Mouse (Mus musculus): ENCODE results near the gene Cxcl17. TPM values are rescaled to one million over a fixed set of nuclear protein-coding genes. Genes with fewer than 3 reads are reported as not detected.

Cxcl17 gene
- polyA plus RNA-seq, 1 experiment from 2014 or later, result 0.58 TPM

GRCm38 (mm10) chr7:25417597-25417996 is 4.9 kb upstream of the Cxcl17 start:
- no peak for ATAC-seq (ENCODE audit: insufficient number of reproducible peaks, insufficient read depth, low FRiP score, low read depth)

DNA sequence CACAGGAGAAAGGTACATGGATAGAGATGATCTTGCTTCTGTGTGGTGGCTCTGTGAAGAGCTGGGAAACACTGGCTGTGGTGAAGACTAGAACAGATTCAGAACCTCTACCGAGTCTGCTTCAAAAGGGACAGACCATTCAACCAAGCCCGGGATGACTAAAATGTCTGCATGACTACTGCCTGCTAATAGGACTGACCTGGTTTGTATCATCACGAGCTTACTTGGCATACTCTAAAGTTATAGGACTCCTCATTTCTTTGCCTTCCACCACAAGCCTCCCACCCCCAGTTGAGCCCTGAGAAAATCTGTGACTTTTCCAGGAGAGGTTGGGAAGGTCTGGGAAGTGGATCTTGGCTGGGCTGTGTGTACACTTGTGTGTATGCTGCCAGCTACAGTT is 825 bp downstream of the Cxcl17 start:
- Histone ChIP-seq H3K4me2 (replicated peaks; ENCODE audit: low read depth, low read length) (no peak overlapping the region), H3K27ac (ENCODE audit: low read length) (no peak overlapping the region), H3K4me1 (ENCODE audit: control insufficient read depth, insufficient read depth, low read length) (no peaks in the 10 kb centered on the region), H3K4me3 (ENCODE audit: low read depth, low read length) (no peak overlapping the region), H3K36me3 (ENCODE audit: control insufficient read depth, insufficient read depth, low read length) (no peaks in the 10 kb centered on the region), H3K9me3 (ENCODE audit: control insufficient read depth, low read depth, low read length) (no peaks in the 10 kb centered on the region), H3K27me3 (ENCODE audit: control insufficient read depth, insufficient read depth, low read length) (no peaks in the 10 kb centered on the region), H3K9ac (replicated peaks; ENCODE audit: low read depth, low read length) (no peak overlapping the region)
- 81% methylated on average over 3 of the region's 3 CpGs for WGBS
- ATAC-seq (ENCODE audit: insufficient number of reproducible peaks, insufficient read depth, low FRiP score, low read depth), result no peak

More at GRCm38 (mm10) chr7:25417597-25417996, 4.9 kb upstream of the Cxcl17 start:
- WGBS, result 84% methylated on average over 1 of the region's 1 CpGs
- Histone ChIP-seq H3K4me3 (ENCODE audit: low read depth, low read length) (no peak overlapping the region), H3K27me3 (ENCODE audit: control insufficient read depth, insufficient read depth, low read length) (no peaks in the 10 kb centered on the region; the same call in 1 of the 2 replicates), H3K27ac (ENCODE audit: low read length) (no peak overlapping the region), H3K9me3 (ENCODE audit: control insufficient read depth, low read depth, low read length) (no peaks in the 10 kb centered on the region), H3K9ac (replicated peaks; ENCODE audit: low read depth, low read length) (no peak overlapping the region), H3K4me2 (replicated peaks; ENCODE audit: low read depth, low read length) (no peak overlapping the region), H3K4me1 (ENCODE audit: control insufficient read depth, insufficient read depth, low read length) (no peaks in the 10 kb centered on the region), H3K36me3 (ENCODE audit: control insufficient read depth, insufficient read depth, low read length) (no peaks in the 10 kb centered on the region)

GRCm38 (mm10) chr7:25410969-25411615 is 1.6 kb downstream of the Cxcl17 start:
- 0 out of 2 replicates have a peak, but pooled peaks have one; percentile 46 for ATAC-seq (ENCODE audit: insufficient number of reproducible peaks, insufficient read depth, low FRiP score, low read depth)
- H3K27me3 ChIP-seq (ENCODE audit: control insufficient read depth, insufficient read depth, low read length), result no peaks in the 10 kb centered on the region

GRCm38 (mm10) chr7:25409114-25409760 is 3.4 kb downstream of the Cxcl17 start:
- H3K36me3 ChIP-seq (ENCODE audit: control insufficient read depth, insufficient read depth, low read length), result no peaks in the 10 kb centered on the region
- no peaks in the 10 kb centered on the region for H3K9me3 ChIP-seq (ENCODE audit: control insufficient read depth, low read depth, low read length)
- WGBS, result 47% methylated on average over 4 of the region's 4 CpGs
- no peaks in the 10 kb centered on the region for H3K4me1 ChIP-seq (ENCODE audit: control insufficient read depth, insufficient read depth, low read length)
- H3K27ac ChIP-seq (ENCODE audit: low read length), result no peak overlapping the region
- H3K27me3 ChIP-seq (ENCODE audit: control insufficient read depth, insufficient read depth, low read length), result no peaks in the 10 kb centered on the region
- no peak overlapping the region for H3K9ac ChIP-seq (replicated peaks; ENCODE audit: low read depth, low read length)
- no peak overlapping the region for H3K4me2 ChIP-seq (replicated peaks; ENCODE audit: low read depth, low read length)
- ATAC-seq (ENCODE audit: insufficient number of reproducible peaks, insufficient read depth, low FRiP score, low read depth), result no peak
- H3K4me3 ChIP-seq (ENCODE audit: low read depth, low read length), result no peak overlapping the region

More at GRCm38 (mm10) chr7:25410969-25411615, 1.6 kb downstream of the Cxcl17 start:
- Histone ChIP-seq H3K4me3 (ENCODE audit: low read depth, low read length) (no peak overlapping the region), H3K36me3 (ENCODE audit: control insufficient read depth, insufficient read depth, low read length) (no peaks in the 10 kb centered on the region), H3K27ac (ENCODE audit: low read length) (no peak overlapping the region), H3K9me3 (ENCODE audit: control insufficient read depth, low read depth, low read length) (no peaks in the 10 kb centered on the region), H3K4me1 (ENCODE audit: control insufficient read depth, insufficient read depth, low read length) (no peaks in the 10 kb centered on the region), H3K9ac (replicated peaks; ENCODE audit: low read depth, low read length) (no peak overlapping the region), H3K4me2 (replicated peaks; ENCODE audit: low read depth, low read length) (no peak overlapping the region)
- WGBS, result 69% methylated on average over 1 of the region's 1 CpGs

GRCm38 (mm10) chr7:25406468-25406867 is 6.2 kb downstream of the Cxcl17 start:
- no peak overlapping the region for H3K27ac ChIP-seq (ENCODE audit: low read length)
- no peaks in the 10 kb centered on the region for H3K27me3 ChIP-seq (ENCODE audit: control insufficient read depth, insufficient read depth, low read length)
- H3K4me2 ChIP-seq (replicated peaks; ENCODE audit: low read depth, low read length), result no peak overlapping the region
- ATAC-seq (ENCODE audit: insufficient number of reproducible peaks, insufficient read depth, low FRiP score, low read depth), result no peak
- H3K4me1 ChIP-seq (ENCODE audit: control insufficient read depth, insufficient read depth, low read length), result no peaks in the 10 kb centered on the region
- 68% methylated on average over 7 of the region's 7 CpGs for WGBS
- no peaks in the 10 kb centered on the region for H3K36me3 ChIP-seq (ENCODE audit: control insufficient read depth, insufficient read depth, low read length)
- no peak overlapping the region for H3K9ac ChIP-seq (replicated peaks; ENCODE audit: low read depth, low read length)
- H3K9me3 ChIP-seq (ENCODE audit: control insufficient read depth, low read depth, low read length), result no peaks in the 10 kb centered on the region
- no peak overlapping the region for H3K4me3 ChIP-seq (ENCODE audit: low read depth, low read length)

DNA sequence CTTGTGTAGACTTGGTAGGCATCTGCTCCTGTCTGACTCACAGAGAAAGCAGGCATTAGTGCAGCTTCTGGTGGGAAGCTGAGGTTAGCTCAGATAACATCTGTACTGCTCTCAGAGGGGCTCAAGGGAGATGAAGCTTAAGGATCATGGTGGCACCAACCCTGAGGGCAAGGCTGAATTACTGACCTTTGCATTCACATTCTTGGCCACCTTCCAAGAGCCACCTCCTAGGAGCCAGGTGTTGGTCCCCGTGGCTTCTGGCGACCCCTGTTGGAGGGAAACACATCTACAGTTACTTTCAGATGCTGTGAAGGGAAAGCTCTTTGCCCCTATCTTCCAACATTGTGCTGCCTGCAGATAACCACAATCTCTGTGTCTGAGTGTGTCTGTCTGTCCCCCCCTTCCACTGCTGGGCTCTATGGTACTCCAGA is 10.0 kb downstream of the Cxcl17 start:
- peak; percentile 18; the same call in 1 of the 2 replicates for ATAC-seq (ENCODE audit: insufficient number of reproducible peaks, insufficient read depth, low FRiP score, low read depth)
- 3% methylated on average over 2 of the region's 2 CpGs for WGBS
- H3K9me3 ChIP-seq (ENCODE audit: control insufficient read depth, low read depth, low read length), result no peaks in the 10 kb centered on the region
- H3K27me3 ChIP-seq (ENCODE audit: control insufficient read depth, insufficient read depth, low read length), result no peaks in the 10 kb centered on the region
- no peaks in the 10 kb centered on the region for H3K4me1 ChIP-seq (ENCODE audit: control insufficient read depth, insufficient read depth, low read length)
- no peak overlapping the region for H3K9ac ChIP-seq (replicated peaks; ENCODE audit: low read depth, low read length)
- no peak overlapping the region for H3K4me3 ChIP-seq (ENCODE audit: low read depth, low read length)
- no peak overlapping the region for H3K27ac ChIP-seq (ENCODE audit: low read length)
- H3K36me3 ChIP-seq (ENCODE audit: control insufficient read depth, insufficient read depth, low read length), result no peaks in the 10 kb centered on the region
- no peak overlapping the region for H3K4me2 ChIP-seq (replicated peaks; ENCODE audit: low read depth, low read length)

DNA sequence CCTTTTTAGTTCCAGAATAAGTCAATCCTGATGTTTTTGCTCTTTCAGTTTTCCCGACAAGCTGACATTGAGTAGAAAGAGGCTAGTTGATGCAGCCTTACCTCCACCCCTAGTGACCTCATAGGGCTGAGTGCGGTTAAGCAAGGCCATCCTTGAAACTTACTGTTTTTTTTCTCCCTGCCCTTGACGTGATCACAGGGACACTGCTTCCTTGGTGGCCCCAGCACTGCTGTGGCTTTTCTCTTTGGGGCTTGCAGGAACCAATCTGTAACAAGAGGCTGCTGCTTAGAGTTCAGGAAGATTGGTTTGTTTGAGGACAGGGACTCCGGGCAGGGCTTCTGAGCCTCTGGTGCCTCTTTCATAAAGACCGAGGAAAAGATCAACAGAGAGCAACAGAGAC is 10.7 kb downstream of the Cxcl17 start:
- no peaks in the 10 kb centered on the region for H3K27me3 ChIP-seq (ENCODE audit: control insufficient read depth, insufficient read depth, low read length)
- H3K4me1 ChIP-seq (ENCODE audit: control insufficient read depth, insufficient read depth, low read length), result no peaks in the 10 kb centered on the region
- no peak overlapping the region for H3K4me2 ChIP-seq (replicated peaks; ENCODE audit: low read depth, low read length)
- 45% methylated on average over 5 of the region's 5 CpGs for WGBS
- H3K27ac ChIP-seq (ENCODE audit: low read length), result no peak overlapping the region
- H3K36me3 ChIP-seq (ENCODE audit: control insufficient read depth, insufficient read depth, low read length), result no peaks in the 10 kb centered on the region
- no peak for ATAC-seq (ENCODE audit: insufficient number of reproducible peaks, insufficient read depth, low FRiP score, low read depth)
- H3K9me3 ChIP-seq (ENCODE audit: control insufficient read depth, low read depth, low read length), result no peaks in the 10 kb centered on the region
- H3K9ac ChIP-seq (replicated peaks; ENCODE audit: low read depth, low read length), result no peak overlapping the region
- H3K4me3 ChIP-seq (ENCODE audit: low read depth, low read length), result no peak overlapping the region

DNA sequence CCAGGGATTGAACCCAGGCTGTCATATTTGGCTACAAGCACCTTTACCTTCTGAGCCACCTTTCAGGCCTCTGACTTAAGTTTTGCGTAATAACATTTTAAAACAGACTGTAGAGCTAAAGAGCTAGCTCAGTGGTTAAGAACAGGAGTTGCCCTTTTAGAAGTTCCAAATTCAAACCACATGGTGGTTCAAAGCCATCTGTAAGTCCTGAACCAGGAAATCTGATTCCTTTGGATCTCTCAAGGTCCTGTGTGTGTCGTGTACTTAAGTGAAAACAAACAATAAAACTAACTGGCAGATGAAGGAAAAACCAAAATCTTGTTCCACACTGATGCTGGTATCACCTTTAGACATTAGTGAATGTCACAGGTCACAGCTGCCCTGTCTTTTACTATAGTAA is 11.1 kb downstream of the Cxcl17 start:
- Histone ChIP-seq H3K9ac (replicated peaks; ENCODE audit: low read depth, low read length) (no peak overlapping the region), H3K27ac (ENCODE audit: low read length) (no peak overlapping the region), H3K36me3 (ENCODE audit: control insufficient read depth, insufficient read depth, low read length) (no peaks in the 10 kb centered on the region), H3K27me3 (ENCODE audit: control insufficient read depth, insufficient read depth, low read length) (no peaks in the 10 kb centered on the region), H3K4me1 (ENCODE audit: control insufficient read depth, insufficient read depth, low read length) (no peaks in the 10 kb centered on the region), H3K4me3 (ENCODE audit: low read depth, low read length) (no peak overlapping the region), H3K4me2 (replicated peaks; ENCODE audit: low read depth, low read length) (no peak overlapping the region), H3K9me3 (ENCODE audit: control insufficient read depth, low read depth, low read length) (no peaks in the 10 kb centered on the region)
- no peak for ATAC-seq (ENCODE audit: insufficient number of reproducible peaks, insufficient read depth, low FRiP score, low read depth)
- WGBS, result 54% methylated on average over 2 of the region's 2 CpGs

All from stomach, embryonic 14.5 days (tissue).